Mouse (Mus musculus) CD4-positive helper T cell, adult 2 months (primary cell): ENCODE measurements around the gene Prss37.
A peak's percentile ranks its signal among the peaks of the same experiment; 100 is the strongest.

Experiments
- DNase-seq: peaks from one replicate; pipeline ENCODE4 v3.0.0-alpha.2; 2012; ENCODE audit warnings: low read depth, missing footprints, low spot score

Gene Prss37

DNA sequence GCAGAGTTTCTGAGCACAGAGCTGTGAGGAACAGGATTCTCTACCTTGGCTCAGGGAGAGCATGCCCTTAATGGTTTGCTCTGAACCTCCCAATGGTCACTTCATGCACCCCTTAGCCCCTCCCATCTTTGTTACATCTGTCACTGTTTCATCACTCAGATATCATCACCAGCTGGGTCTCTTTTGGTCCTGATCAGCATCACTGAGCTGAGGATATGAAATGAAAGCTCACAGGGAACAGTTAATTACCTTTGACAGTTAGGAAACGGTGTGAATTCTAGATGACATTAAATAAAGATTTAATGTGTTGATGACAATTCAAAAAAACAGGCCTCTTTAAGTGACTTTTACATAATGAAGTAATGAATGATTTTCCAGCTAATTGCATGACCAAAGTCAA lies at the start of gene Prss37:
Gene Prss37 (minus strand): TSS at position 101 of the 400 bp plus-strand sequence.
- no peak for DNase-seq

DNA sequence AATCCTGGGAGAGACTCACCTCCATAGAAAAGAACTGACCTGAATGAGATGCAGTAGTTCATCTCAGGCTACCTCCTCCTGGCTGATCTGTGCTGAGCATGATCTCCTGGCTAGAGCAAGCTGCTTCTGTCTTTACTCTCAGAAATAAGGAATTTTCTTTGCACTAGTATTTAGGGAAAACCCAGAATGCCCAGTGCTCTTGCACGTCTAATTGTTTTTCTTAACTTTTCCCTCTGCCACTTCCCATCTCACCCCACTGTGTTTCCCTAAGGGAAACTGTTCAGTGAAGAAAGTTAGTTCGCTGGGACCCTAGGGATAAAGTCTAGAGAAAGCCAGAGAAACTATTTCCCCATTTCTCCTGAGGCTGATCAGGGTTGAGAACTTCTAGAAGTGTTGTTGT lies 35.6 kb upstream of the Prss37 start, which contains the start of gene Olfr461:
Gene Olfr461 (minus strand): TSS at position 101 of the 400 bp plus-strand sequence.
- no peak for DNase-seq

- no peak for DNase-seq
These were observed 25.4 kb upstream of the Prss37 start for GRCm38 (mm10) chr6:40544690-40545089.

GRCm38 (mm10) chr6:40493229-40493628 lies 26.1 kb downstream of the Prss37 start, which contains the start of gene Tas2r108:
Gene Tas2r108 (plus strand): TSS chr6:40493529.
- no peak for DNase-seq

- no peak for DNase-seq
These were observed 28.4 kb downstream of the Prss37 start, which contains the start of gene Tas2r137 for GRCm38 (mm10) chr6:40490933-40491332. Gene Tas2r137 (plus strand): TSS chr6:40491233.

DNA sequence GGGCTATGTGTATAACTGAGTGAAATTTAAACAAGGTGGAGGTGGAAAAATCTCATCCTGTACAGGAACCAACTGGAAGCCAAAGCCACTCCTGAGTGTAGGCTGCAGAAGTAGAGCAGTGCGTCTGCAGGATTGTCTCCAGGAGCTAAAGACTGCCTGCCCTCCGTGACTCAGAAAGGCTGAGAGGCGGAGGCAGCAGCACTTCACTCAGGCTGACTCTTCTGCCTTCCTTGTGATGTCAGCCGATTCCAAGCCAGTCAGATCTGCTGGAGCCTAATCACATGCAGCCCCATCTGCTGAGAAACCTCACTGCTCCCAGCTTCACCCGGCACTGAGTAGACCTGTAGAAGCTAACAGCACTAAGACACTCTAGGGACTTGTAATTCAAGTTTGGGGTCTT lies 37.0 kb downstream of the Prss37 start:
- no peak for DNase-seq

GRCm38 (mm10) chr6:40479705-40480104 lies 39.6 kb downstream of the Prss37 start:
- DNase-seq = peak; percentile 23

DNA sequence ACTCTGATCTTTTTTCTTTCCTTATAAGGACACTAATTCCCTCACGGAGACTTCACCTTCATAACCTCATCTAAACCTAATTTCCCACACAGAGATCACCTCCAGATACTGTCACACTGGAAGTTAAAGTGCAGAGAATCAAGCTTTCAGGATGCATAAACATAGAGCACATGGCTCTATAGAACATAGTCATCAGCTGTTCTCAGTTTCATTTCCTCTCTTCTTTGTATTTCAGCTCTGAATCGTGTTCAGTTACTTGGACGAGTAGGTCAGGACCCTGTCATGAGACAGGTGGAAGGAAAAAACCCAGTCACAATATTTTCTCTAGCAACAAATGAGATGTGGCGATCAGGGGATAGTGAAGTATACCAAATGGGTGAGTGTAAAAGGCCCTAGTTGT lies 43.2 kb downstream of the Prss37 start:
- DNase-seq = no peak

- DNase-seq = no peak
These were observed 47.6 kb downstream of the Prss37 start for GRCm38 (mm10) chr6:40471720-40472010.

DNA sequence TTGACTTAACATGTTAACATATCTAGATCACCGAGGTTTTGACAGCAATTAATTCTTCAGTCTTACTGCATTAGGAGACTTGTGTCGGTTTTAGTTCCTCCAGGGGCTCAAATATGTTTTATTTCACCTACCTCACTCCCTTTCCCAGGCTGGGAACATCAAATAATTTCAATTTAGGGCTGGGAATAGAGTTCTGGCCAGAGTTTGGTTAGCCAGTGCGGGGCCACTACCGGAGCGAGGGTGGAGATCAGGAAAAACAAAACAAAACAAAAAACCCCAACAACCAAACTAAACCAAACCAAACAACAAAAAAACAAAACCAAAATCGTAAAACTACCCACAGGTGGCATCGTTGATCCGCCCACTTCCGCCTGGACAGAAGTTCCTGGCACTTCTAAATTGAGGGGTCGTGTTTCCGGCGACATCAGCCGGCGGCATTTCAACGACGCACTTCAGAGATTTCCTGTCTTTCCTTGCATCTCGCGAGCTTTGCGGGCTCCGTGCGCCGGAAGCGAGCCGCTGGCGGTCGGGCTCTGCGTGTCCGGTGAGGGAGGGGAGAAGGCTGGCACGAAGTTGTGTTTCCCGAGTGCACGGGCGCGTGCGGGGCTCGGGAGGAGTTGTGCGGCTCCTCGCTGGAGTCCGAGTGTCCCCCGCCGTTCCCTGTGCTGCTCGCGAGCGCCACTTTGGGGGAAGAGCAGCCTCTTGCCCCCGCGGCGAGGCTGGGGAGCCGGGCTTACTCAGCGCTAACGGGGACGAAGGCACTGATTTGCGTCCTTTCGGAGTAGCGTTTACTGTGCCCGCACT lies 48.2 kb downstream of the Prss37 start, which contains the start of gene Ssbp1:
Gene Ssbp1 (plus strand): TSS at position 437 of the 804 bp plus-strand sequence.
- peak; percentile 96 for DNase-seq

DNA sequence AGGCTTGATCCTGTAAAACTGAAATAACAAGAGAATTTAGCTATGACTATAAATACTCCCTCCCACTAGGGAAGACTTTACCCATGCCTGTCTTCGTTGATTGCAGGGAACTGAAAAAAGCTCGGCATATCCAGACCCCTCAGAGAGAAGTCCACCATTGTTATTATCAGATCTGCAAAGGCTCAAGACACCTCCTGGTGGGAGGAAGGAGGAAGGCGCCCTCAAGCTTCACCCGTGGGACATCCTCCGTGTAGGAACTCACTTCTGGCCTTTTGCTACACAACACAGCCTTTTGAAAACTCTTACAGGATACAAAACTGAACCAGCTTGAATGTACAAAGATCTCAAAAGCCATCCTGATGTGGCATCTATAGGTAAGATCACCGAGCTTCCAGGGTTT lies 53.6 kb downstream of the Prss37 start:
- peak; percentile 13 for DNase-seq
